Comparison of ENCODE assay signal across 8 mouse cellular contexts in genomic region chr15:93335821-93336657, GRCm38 (mm10). TPM values are rescaled to one million over a fixed set of nuclear protein-coding genes. Genes with fewer than 3 reads are reported as not detected.
DNase-seq lines count a peak whose midpoint lies in the region; ATAC-seq and TF ChIP-seq lines count a peak whose summit lies in the region.

No protein-coding gene starts in this region.

- DNase-seq in A20 (ENCODE audit: low read depth, low spot score): peak; percentile 60
- DNase-seq in adipocyte (ENCODE audit: low spot score): peak; percentile 64
- peak; percentile 77 for DNase-seq in embryo, embryonic 10.5 days (ENCODE audit: low spot score)
- peak; percentile 65 to 70 for DNase-seq in heart, adult 2 months
- DNase-seq in kidney, adult 2 months: peak; percentile 72
- peak; percentile 36 to 40 for DNase-seq in thymus, postnatal 10 days (ENCODE audit: low spot score in 2 of 2)

- H3K36me3 ChIP-seq in heart, adult 2 months (ENCODE audit: control insufficient read depth, insufficient read depth, low read length): peaks cover 3% of the 10 kb centered on the region; the same call in 1 of the 2 replicates
- no peaks in the 10 kb centered on the region for H3K36me3 ChIP-seq in kidney, adult 2 months (ENCODE audit: control insufficient read depth, insufficient read depth, low read length)
- H3K36me3 ChIP-seq in liver, embryonic 15.5 days (replicated peaks): peaks cover 8% of the 10 kb centered on the region
- peaks cover 7% of the 10 kb centered on the region; the same call in 1 of the 2 replicates for H3K36me3 ChIP-seq in neural tube, embryonic 13.5 days

- H3K4me3 ChIP-seq in heart, adult 2 months: peak overlapping the region; percentile 57
- peak overlapping the region; percentile 68 for H3K4me3 ChIP-seq in kidney, adult 2 months (ENCODE audit: insufficient read depth, low read depth, low read length)
- H3K4me3 ChIP-seq in liver, embryonic 15.5 days (replicated peaks): peak overlapping the region; percentile 87
- H3K4me3 ChIP-seq in neural tube, embryonic 13.5 days: peak overlapping the region; percentile 95

- H3K27me3 ChIP-seq in heart, adult 2 months (ENCODE audit: control insufficient read depth, insufficient read depth, low read length): no peaks in the 10 kb centered on the region
- no peaks in the 10 kb centered on the region for H3K27me3 ChIP-seq in kidney, adult 2 months (replicated peaks; ENCODE audit: control insufficient read depth, insufficient read depth, low read length)
- peaks cover 14% of the 10 kb centered on the region for H3K27me3 ChIP-seq in liver, embryonic 15.5 days
- no peaks in the 10 kb centered on the region for H3K27me3 ChIP-seq in neural tube, embryonic 13.5 days

- WGBS in heart, adult 2 months: under 1% methylated on average over 73 of the region's 110 CpGs
- 7% methylated on average over 105 of the region's 110 CpGs for WGBS in kidney, adult 2 months
- under 1% methylated on average over 85 of the region's 110 CpGs for WGBS in liver, embryonic 15.5 days (ENCODE audit: insufficient replicate concordance)
- WGBS in neural tube, embryonic 13.5 days: under 1% methylated on average over 75 of the region's 110 CpGs

- peak overlapping the region; percentile 81 for H3K9ac ChIP-seq in heart, adult 2 months (ENCODE audit: low read depth, low read length)
- H3K9ac ChIP-seq in liver, embryonic 15.5 days: peak overlapping the region; percentile 88
- H3K9ac ChIP-seq in neural tube, embryonic 13.5 days: peak overlapping the region; percentile 96

- H3K4me2 ChIP-seq in liver, embryonic 15.5 days: peak overlapping the region; percentile 94
- H3K4me2 ChIP-seq in neural tube, embryonic 13.5 days: peak overlapping the region; percentile 78

- H3K79me2 ChIP-seq in heart, adult 2 months (replicated peaks; ENCODE audit: control insufficient read depth, insufficient read depth, low read length): peaks cover 2% of the 10 kb centered on the region; the same call in 1 of the 2 replicates

- H3K4me1 ChIP-seq in heart, adult 2 months (ENCODE audit: control insufficient read depth, insufficient read depth, low read length): no peaks in the 10 kb centered on the region
- 0 out of 2 replicates have a peak, but pooled peaks cover 3% of the 10 kb centered on the region for H3K4me1 ChIP-seq in kidney, adult 2 months (ENCODE audit: control insufficient read depth, insufficient read depth, low read length)
- H3K4me1 ChIP-seq in liver, embryonic 15.5 days (replicated peaks): peaks cover 22% of the 10 kb centered on the region
- peaks cover 27% of the 10 kb centered on the region for H3K4me1 ChIP-seq in neural tube, embryonic 13.5 days (replicated peaks)

- no peak for TF ChIP-seq POLR2A in heart, adult 2 months (IDR thresholded peaks at IDR 0.05; ENCODE audit: insufficient read depth, low read depth, low read length)
- TF ChIP-seq POLR2A in kidney, adult 2 months (IDR thresholded peaks at IDR 0.05; ENCODE audit: low read depth, low read length): no peak

- no peak for TF ChIP-seq CTCF in heart, adult 2 months (IDR thresholded peaks at IDR 0.05)
- no peak for TF ChIP-seq CTCF in kidney, adult 2 months (conservative IDR thresholded peaks at IDR 0.05; ENCODE audit: insufficient read depth, insufficient read length, low read depth, low read length)

- intact Hi-C loops in heart, adult 2 months (cut with DNase I): loop anchor here (2.0 to 5.0 kb wide), 3 partner anchors 15 to 261 kb away; partner anchors contain the start of genes Pphln1, Prickle1 and Zcrb1

- peak overlapping the region; percentile 71 for H3K27ac ChIP-seq in heart, adult 2 months
- H3K27ac ChIP-seq in kidney, adult 2 months (ENCODE audit: insufficient read depth, low read depth, low read length): peak overlapping the region; percentile 36; the same call in 1 of the 2 replicates
- H3K27ac ChIP-seq in liver, embryonic 15.5 days (replicated peaks): peak overlapping the region; percentile 87
- peak overlapping the region; percentile 96 for H3K27ac ChIP-seq in neural tube, embryonic 13.5 days (replicated peaks)

- no peak for TF ChIP-seq EP300 in heart, adult 2 months (IDR thresholded peaks at IDR 0.05; ENCODE audit: insufficient read depth, low read depth, low read length)

- no peaks in the 10 kb centered on the region for H3K9me3 ChIP-seq in liver, embryonic 15.5 days (replicated peaks)
- H3K9me3 ChIP-seq in neural tube, embryonic 13.5 days: no peaks in the 10 kb centered on the region

- ATAC-seq in liver, embryonic 15.5 days (ENCODE audit: insufficient read depth): peak; percentile 10
- ATAC-seq in neural tube, embryonic 13.5 days (ENCODE audit: low read depth): peak; percentile 60

RNA-seq across cellular contexts. Expression of gene Yaf2, which starts 0.7 kb away (rescaled TPM):
- total RNA-seq in heart, adult 2 months (2021): 10 to 100 TPM; 17.8 to 21.4 TPM
- polyA plus RNA-seq in heart, adult 2 months (2012; rRNA removed): 22.0 and 35.9 TPM in 2 replicates
- 22.7 and 23.8 TPM in 2 replicates for polyA plus RNA-seq in kidney, adult 2 months (2012; rRNA removed)
- polyA plus RNA-seq in liver, embryonic 15.5 days (2015; fragmentation: Nextera tagmentation; extraction: Ambion mirVana): 25.9 and 26.5 TPM in 2 replicates
- polyA plus RNA-seq in neural tube, embryonic 13.5 days (2015; fragmentation: Nextera tagmentation; extraction: Ambion mirVana): 131 and 133 TPM in 2 replicates

Comparison
In these comparisons a context has a peak if more than half of its experiments do, and no peak if none do; other contexts are left out.
1. Peak in every context shown above with its lines: DNase-seq, ATAC-seq, H3K4me3 ChIP-seq and H3K27ac ChIP-seq.
2. H3K27ac ChIP-seq: peak in every context shown above with its lines; median percentile 96 in neural tube, embryonic 13.5 days; 87 in liver, embryonic 15.5 days; 71 in heart, adult 2 months; 36 in kidney, adult 2 months.